Mouse (Mus musculus): ENCODE data around the gene Gm49721. TPM values are rescaled to one million over a fixed set of nuclear protein-coding genes. Genes with fewer than 3 reads are reported as not detected.
"Not testable (repeated sequence)": the region's sequence is repeated elsewhere in the genome, so short reads cannot be mapped to it uniquely, and the experiment has no call there.

Gene Gm49721
- polyA plus RNA-seq (2015; fragmentation: Nextera tagmentation; extraction: Ambion mirVana) = 0.31 and 0.83 TPM in 2 replicates

DNA sequence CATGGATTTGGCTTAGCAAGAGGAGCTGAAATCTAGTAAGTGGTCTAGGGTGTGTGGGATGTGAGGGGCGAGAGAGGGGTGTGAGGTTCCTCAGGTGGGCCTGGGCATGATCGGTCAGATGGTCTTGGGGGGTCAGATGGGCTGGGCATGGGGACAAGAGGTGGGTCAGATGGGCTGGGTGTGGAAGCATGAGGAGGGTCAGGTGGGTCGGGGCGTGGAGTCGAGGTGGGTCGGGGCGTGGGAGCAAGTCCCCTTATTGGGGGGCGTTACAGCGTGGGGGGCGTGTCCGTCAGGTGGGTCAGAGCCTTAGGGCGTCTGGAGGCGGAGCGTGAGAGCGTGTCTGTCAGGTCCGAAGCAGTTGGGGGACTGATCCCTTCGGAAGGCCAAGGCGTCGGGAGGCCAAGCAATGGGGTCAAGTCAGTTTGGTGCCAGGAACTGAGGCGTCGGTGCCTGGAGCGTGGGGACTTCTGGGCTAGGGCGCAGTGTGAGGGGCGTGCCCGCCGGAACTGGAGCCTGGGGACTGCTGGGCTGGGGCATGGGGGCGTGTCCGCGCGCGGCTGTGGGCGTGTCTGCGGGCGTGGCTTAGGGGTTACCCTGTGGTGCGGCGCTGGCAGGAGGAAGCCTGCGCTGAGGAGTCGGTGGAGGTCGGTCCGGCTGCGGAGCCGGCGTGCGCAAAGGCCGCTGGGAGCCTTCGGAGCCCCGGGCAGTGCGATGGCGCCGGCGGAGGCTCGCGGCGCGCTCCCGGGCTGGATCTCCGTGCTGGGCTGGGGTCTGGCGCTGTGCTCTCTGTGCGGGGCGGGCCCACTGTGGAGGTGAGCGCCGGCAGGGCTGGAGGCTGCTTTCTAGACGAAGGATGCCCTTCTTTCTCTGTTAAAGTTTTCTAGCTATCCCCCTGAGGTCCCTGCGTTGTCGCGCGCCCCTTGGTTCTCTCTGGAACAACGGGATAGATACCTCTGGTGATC lies at the start of gene Gm49721:
Gm49721 (plus strand) TSS at position 618 of the 962 bp plus-strand sequence.
- DNase-seq (ENCODE audit: low spot score) = peak; percentile 34

DNA sequence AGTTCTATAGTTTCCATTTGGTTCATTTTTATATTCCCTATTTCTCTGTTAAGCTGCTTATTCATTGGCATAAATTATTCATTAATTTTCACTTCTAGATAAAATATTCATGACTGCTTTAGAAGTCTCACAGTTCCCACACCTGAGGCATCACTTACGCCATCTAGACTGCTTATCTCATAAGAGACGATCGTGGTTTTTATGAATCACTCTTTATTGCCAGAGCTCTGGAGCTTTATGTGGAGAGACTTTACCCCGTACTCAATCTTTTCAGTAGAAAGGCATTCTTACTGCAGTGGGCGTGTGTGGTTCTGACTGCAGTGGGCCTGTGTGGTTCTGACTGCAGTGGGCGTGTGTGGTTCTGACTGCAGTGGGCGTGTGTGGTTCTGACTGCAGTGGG lies 47.1 kb upstream of the Gm49721 start:
- DNase-seq (ENCODE audit: low spot score) = not testable (repeated sequence)

DNA sequence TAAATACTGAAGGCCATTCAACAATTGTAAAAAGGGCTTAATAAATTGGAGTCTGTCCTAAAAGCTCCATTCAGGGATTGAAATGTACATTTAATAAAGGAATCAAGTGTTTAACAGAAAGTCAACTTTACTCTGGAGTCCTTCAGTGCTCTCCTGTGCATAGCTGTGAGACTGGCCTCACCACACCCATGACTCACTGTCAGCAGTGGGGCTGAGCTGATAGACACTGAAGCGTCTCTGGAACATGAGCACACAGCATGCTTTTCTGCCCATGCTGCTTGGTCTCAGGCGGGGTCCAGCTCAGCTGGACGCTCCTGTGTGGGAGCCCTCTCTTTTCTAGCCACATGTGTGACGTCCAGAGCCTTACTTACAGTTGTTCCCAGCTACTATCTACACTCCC lies 36.1 kb upstream of the Gm49721 start:
- not testable (repeated sequence) for DNase-seq (ENCODE audit: low spot score)

DNA sequence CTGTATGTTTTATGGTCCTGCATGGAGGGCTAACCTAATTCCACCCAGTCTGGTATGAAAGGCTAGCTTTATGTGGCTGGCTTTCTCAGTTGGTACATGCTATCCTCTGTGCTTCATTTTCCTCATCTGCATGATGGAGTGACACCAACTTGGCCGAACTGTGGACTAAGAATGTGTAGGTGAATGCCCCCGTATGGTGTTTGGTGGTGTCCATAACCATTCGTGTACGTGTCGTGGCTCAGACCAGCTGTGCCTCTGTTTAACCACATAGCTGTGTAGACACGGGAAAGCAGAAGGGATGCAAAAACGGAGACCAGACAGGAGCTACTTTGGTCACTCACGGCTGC lies 31.1 kb upstream of the Gm49721 start:
- DNase-seq (ENCODE audit: low spot score) = not testable (repeated sequence)

DNA sequence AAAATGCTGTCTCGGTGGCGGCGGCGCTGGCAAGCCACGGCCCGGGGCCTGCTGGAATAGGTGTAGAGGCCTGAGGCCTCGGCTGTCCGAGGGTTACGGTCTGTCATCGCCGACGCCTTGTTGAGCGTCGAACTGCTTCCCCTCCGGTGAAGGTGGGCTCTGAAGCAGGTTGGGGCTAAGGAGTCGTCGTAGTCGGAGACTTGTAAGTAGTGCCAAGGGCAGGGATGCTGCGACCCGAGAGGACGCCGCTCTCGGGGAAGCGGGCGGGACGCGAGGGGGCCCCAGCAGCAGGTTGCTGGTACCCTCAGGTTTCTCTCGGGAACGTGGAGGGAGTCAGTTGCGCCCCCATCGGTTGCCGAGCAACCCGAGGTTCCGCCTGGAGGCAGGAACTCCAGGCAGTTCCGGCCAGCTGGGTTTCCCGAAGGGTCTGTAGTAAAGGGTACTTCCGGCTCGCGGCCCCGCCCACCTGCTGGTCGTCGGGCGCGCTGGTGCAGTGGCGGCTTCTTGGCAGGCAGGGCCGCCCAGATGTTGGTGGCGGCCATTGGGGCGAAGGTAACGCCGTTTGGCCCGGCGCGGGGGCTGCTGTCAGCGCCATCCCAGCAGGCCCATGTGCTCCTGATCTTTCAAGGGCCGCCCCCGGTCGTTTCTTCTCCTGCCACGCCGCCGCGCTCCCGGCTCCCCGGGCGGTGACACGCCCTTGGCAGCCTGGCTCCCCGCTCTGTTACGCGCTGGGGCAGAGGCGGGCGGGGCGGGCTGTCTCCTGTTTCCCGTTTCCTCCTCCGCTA lies 30.5 kb upstream of the Gm49721 start, which contains the start of gene Rsph3b:
Rsph3b (minus strand) TSS at position 699 of the 785 bp plus-strand sequence.
- peak; percentile 72 for DNase-seq (ENCODE audit: low spot score)

DNA sequence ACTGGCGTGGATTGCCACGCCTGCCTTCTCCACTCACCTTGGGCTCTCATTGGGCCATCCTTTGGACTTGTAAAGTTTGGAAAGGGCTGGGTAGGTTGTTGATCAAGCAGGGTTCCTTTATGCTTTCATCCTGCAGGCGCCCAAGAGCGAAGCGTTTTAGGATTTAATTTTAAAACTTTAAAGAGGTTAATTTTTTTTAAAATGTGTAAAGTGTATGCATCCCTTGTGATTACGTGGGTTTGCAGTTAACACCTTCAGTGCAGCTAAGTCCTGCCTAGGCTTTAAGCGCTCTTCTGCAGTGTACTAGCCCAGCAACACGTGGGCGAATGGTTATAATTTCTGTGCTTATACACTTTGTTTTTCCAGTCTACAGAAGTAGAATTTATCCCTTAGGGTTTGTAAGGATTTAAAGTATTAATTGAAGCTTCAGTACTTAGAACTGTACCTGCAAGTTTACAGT lies 29.9 kb upstream of the Gm49721 start:
- peak; percentile 2 for DNase-seq (ENCODE audit: low spot score)

DNA sequence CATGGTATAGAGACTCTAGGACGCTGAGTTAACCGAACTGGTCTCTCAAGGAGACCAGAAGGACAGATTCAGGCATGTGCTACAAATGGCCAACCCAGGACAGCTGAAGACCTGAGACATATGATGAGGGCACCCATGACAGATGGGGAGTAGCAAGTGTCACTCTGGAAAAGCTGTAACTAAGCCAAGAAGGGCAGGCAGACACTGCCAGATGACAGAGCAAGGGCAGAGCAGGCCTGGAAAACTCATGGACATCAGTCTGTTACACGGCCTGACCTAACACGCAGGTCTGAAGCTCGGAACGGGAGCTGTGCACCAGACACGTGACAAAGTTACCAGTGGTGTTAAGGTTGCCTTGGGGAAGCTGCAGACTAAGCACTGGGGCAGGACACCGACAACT lies 19.8 kb upstream of the Gm49721 start:
- not testable (repeated sequence) for DNase-seq (ENCODE audit: low spot score)

DNA sequence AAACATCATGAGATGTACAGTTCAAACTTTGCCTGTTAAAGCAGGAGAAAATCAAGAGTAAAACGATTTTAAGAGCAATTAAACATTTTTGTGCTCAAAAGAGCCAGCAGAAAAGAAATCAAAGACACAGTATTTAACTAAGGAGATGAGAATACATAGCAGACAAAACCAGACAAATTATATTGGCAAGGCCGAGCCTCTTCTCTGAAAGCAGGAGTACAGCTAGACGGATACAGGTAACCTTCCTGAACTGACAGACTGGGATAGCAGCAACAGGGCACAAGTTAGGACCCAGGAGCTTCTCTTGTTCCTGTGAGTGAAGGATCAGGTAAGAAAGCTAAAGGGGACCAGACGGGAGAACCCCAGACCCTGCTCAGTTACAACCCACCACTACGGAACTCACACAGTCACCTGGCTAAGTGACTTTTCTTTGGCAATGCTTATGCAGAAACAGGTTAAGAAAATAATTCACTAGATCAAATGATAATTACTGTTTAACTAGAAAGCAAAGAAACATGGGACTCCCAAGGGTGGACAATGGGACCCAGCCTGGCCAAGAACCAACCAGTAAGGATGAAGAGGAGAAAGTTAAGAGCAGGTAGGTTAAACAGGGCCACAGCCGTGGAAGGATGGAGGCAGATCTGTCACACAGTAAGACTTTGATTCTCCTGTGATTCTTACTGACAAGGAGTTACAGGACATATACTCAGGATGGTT lies 19.0 kb upstream of the Gm49721 start:
- DNase-seq (ENCODE audit: low spot score) = not testable (repeated sequence)

DNA sequence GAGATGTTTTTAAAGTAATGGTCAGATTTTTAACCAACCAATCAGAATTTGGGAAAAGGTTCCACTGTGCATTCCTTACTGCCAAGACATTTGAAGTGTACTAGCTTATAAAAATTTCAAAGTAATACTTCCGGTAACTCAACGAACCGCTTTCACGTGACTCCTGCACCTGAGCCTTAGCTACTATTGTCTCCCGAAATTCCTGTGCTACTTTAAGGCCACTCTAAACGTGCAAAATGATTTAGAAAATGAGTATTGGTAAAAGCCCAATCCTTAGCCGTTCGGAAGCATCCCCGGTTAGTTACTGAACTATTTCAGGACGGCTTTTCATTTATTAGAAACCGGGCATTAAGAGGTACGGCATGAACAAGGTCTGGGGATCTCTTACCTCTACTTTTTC lies 18.4 kb upstream of the Gm49721 start:
- DNase-seq (ENCODE audit: low spot score) = peak; percentile 8

DNA sequence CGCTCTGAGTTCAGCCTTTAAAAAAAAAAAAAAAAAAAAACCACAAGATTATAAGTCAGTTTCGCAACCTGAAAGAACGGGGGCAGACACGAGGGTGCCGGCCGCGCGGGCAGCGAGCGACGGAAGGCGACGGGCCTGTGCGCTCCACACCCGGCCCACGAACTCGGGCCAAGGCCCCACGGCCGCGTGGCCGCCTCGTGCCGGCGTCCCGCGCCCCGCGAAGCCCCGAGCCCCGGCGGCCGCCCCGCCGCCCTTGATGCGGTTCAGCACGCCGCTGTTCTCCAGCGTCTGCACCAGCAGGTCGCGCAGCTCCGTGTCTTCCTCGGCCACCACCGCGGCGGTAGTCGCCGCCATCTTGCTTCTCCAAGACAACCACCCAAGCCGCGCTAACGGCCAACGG lies 17.9 kb upstream of the Gm49721 start, which contains the start of gene Tagap1:
Tagap1 (minus strand) TSS at position 381 of the 400 bp plus-strand sequence.
- DNase-seq (ENCODE audit: low spot score) = peak; percentile 39

DNA sequence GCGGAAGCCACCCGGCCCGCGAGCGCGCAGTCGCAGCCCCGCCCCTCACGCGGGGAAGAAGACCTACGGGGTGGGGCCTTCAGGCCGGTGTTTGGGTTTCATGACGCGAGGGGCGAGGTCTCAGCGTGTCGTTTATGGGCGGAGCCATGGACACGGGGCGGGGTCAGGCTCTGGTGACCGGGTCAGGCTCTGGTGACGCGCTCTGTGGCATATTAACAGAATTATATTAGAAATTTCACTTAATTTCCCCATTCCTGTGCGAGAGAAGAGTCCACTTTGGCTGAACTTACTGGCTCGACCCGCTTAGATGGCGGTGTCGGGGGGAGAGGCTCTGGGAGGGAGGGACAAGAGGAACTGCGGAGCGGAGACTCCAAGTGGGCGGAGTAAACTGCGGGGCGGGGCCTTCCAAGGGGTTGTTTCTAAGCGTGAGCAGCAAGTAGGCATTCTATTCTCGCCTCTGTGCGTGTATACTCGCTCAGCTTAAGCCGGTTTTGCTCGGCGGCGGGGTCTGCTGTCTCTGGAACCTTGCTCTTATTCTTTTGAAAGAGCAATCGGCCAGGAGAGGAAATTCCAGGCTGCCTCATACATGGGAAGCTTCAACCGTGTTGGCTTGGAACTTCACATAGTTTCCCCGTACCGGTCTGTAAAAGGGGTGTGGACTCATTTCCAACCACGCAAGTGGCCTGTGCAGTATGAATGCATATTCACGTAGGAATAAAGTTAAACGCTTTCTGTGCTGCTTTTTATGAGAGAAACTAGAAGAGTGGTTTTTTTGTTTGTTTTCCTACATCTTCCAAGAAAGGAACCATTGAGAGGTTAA lies 17.3 kb upstream of the Gm49721 start:
- peak; percentile 36 for DNase-seq (ENCODE audit: low spot score)

DNA sequence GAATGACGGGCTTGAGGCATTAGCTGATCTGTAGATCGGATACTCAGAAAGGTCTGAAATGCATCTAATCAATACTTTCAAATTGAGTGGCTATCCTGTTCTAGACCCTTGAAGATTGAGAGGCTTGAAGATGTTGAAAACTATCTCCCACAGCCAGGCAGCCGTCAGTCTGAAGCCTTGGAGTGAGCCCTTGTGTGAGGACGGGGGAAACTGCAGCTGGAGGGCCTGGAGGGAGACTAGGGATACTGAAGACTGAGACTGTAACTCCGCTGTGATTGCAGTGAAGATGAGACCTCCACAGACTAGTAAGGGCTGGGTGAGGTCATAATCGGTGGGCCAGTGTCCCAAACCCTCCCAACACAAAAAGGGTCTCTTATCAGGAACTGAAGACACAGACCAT lies 16.4 kb upstream of the Gm49721 start:
- DNase-seq (ENCODE audit: low spot score) = peak; percentile 8

DNA sequence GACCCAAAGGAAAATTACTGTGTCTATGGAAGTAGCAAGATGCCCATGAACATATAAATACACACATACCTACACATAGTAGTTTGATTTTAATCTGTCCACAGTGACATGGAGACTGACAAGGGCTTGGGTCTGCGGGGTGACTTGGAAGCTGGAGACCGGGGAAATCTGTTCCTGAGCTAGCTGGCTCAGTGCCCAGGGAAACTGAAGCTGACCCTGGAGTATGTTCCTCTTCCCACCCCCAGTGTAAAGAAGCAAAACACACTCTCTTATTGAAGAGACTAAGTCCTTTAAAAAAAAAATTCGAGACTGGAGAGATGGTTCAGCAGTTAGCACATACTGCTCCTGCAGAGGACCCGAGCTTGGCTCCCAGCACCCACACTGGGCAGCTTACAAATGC lies 15.8 kb upstream of the Gm49721 start:
- DNase-seq (ENCODE audit: low spot score) = not testable (repeated sequence)

DNA sequence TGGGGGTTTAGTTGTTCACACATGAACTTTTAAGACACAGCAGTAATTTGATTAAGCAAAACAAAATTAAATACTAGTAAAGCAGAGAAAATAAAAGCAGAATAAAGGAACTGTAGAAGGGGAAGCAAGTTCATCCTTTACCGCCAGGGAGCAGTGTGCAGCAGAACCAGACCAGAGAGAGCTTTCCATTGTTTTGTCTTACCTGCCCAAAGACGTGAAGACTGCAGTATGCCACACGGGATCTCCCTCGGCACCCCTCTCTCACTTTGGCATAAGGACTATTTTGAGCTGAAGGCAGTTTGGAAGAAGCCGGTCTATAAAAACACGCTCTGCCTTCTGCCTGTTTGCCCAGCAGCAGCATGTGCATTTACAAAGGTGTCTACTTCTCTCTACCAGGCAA lies 13.3 kb upstream of the Gm49721 start:
- peak; percentile 56 for DNase-seq (ENCODE audit: low spot score)

DNA sequence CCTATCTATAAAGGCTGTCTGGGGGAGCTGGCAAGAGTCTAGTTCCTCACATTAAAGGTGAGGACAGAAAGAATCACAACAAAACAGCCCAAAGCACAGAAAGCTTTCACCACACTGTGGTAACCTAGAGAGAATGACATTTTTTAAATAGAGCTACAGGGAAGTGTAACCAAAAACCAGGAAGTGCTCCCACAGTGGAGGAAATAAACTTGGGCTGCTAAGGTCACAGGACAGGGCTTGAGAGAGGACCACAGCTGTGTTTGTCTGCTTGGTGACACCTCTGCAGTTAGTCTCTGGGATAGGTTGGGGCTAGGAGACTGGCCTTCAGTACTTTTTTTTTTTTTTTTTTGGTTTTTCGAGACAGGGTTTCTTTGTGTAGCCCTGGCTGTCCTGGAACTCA lies 11.0 kb upstream of the Gm49721 start:
- DNase-seq (ENCODE audit: low spot score) = not testable (repeated sequence)

DNA sequence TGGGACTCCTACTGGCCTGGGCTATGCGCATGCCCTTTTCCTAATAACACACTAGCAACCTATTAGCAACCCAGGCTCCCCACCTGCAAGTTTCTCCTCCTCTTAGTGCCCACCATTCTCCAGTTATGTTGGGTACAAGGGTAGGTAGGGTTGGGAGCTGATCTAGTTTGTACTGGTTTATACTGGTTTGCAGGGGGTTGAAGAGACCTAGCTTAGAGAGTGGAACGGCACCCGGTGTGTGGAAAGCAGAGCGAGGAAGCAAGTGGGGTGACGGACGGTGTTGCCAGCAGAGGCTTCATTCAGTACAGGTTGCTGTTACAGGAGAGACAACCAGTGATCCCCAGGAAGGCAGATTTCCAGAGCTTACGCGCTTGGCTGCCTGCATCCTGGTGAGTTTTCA lies 8.4 kb upstream of the Gm49721 start, which contains the start of gene Rnaset2b:
Rnaset2b (plus strand) TSS at position 301 of the 400 bp plus-strand sequence.
- DNase-seq (ENCODE audit: low spot score) = not testable (repeated sequence)

DNA sequence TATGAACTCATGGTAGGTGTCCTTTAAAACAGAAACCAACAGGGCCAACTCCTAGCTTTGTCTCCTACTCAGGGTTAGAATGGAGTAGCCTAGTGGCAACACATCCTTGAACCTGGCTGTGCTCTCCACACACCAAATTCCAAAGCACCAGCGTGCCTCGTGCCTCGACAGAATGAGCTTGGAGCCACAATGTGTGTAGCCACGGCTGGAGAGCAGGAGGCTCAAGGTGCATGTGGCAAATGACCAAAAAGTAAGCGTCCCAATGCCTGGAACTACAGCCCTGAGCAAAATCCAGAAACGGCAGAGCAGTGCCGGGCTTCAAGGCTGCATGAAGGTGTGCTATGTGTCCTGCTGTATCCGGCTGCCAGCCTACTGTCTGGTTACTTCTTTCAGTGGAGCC lies 7.5 kb upstream of the Gm49721 start:
- DNase-seq (ENCODE audit: low spot score) = not testable (repeated sequence)

DNA sequence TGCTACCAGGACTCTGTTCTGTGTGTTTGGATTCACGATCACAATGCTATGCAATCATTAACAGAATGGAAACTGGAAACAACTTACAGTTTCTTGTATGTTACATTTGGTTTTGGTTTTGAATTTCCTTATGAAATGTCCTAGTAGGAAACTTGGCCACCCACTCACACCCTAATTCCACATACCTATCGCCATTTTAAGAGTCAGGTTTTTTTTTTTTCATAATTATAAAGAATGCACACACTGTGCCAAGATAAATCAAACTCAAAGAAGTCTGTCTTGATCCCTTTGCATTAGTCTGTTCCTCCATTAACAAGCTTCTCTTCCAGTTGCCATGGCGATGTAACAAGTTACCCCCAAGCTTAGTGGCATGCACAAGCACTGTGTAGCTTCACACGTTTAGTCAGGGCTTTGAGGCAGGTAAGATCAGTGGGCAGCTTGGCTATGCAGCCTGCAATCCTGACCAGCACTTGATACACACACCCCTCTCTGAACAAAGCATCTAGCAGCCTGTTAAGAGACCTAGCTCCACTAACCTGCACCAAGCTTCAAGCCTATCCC lies 5.8 kb upstream of the Gm49721 start:
- not testable (repeated sequence) for DNase-seq (ENCODE audit: low spot score)

DNA sequence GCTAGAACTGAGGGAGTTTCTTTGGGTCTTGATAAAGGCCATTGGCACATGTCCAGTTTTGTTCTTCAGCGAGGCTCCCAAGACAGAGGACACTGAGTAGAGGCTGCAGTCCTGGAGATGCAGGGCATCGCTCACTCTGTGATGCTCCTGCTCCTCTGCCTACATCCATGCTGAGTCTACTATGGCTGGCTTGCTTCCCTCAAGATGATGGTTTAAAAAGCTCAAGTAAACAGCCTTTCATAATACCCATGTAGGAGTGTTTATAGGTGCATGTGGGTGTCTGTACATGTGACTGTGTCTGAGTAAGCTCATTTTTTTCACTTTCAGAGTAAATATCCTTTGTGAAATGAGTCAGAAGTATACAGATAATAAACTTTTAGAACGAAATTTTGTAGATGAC lies 3.7 kb upstream of the Gm49721 start:
- DNase-seq (ENCODE audit: low spot score) = not testable (repeated sequence)

DNA sequence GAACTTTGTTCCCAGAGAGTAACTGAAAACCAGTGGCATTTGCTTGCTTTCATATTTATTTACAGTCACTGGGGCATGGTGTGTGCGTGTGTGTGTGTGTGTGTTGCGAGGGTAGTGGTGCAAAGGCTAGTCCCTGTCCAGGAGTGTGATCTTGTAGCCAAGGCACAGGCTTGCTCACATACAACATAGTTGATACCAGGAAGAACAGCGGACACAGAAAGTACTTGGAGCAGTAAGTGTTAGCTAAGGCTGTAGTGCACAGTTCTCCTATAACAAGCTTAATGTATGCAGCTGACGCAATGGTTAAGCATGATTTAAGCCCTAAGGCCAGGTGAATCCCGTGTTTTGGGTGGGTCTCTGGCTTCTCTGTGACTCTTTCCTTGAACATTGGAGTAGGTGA lies 676 bp downstream of the Gm49721 start:
- peak; percentile 3 for DNase-seq (ENCODE audit: low spot score)

Measured in thymus, postnatal 0 days (tissue).